Mouse (Mus musculus) MEL (cell line): Measurements from ENCODE around the gene Ranbp1.

ENCODE experiments used
- CHD1 ChIP-seq: IDR thresholded peaks from 2 replicates; pipeline ENCODE4 v1.6.1; 2012; ENCODE audit warnings: low read depth, mild to moderate bottlenecking, inconsistent platforms, low read length, improper control_type of control experiment
- CTCF ChIP-seq, 3 experiments: IDR thresholded peaks in 2 of 3; conservative IDR thresholded peaks in 1 of 3; 2 replicates each; pipeline ENCODE4 v1.5.1; 2011 to 2012; ENCODE audit warnings: low read length in 3 of 3, low read depth in 2 of 3, mild to moderate bottlenecking in 2 of 3, improper control_type of control experiment in 1 of 3, inconsistent platforms in 1 of 3, mixed read lengths in 1 of 3, moderate library complexity in 1 of 3; ENCODE audit not compliant: control insufficient read depth in 1 of 3, insufficient read depth in 1 of 3, poor library complexity in 1 of 3, severe bottlenecking in 1 of 3
- EP300 ChIP-seq, 2 experiments: IDR thresholded peaks; 2 replicates each; pipeline ENCODE4 v1.6.1; 2011; ENCODE audit warnings: improper control_type of control experiment in 2 of 2, low read length in 2 of 2, low read depth in 1 of 2, mild to moderate bottlenecking in 1 of 2
- KAT2A ChIP-seq: conservative IDR thresholded peaks from 2 replicates; pipeline ENCODE4 v1.6.1; 2012; ENCODE audit warnings: low read depth, low read length, improper control_type of control experiment, inconsistent platforms
- NELFE ChIP-seq: IDR thresholded peaks from 2 replicates; pipeline ENCODE4 v1.6.1; 2011; ENCODE audit warnings: low read depth, low read length, improper control_type of control experiment
- POLR2A ChIP-seq, 2 experiments: IDR thresholded peaks; 2 replicates each; pipeline ENCODE4 v1.6.1; 2011 to 2012; ENCODE audit warnings: low read length in 2 of 2, mild to moderate bottlenecking in 2 of 2, control low read depth in 1 of 2, improper control_type of control experiment in 1 of 2, low read depth in 1 of 2, moderate library complexity in 1 of 2; ENCODE audit not compliant: control insufficient read depth in 1 of 2, insufficient read depth in 1 of 2, poor library complexity in 1 of 2
- TAL1 ChIP-seq: IDR thresholded peaks from 2 replicates; pipeline ENCODE4 v1.6.1; 2012; ENCODE audit warnings: mild to moderate bottlenecking, inconsistent platforms, low read length, moderate library complexity, mixed read lengths
- USF1 ChIP-seq: IDR thresholded peaks from 2 replicates; pipeline ENCODE4 v1.6.1; 2014; ENCODE audit warnings: low read depth, mild to moderate bottlenecking, inconsistent platforms, low read length, improper control_type of control experiment, moderate library complexity
- ZNF384 ChIP-seq: IDR thresholded peaks from 2 replicates; pipeline ENCODE4 v1.6.1; 2012; ENCODE audit warnings: low read depth, mild to moderate bottlenecking, inconsistent platforms, low read length, improper control_type of control experiment

GRCm38 (mm10) chr16:18228856-18229255, 19.7 kb downstream of the Ranbp1 start:
- TF ChIP-seq POLR2A (IDR thresholded peaks at IDR 0.05; ENCODE audit: control insufficient read depth in 1 of 2, insufficient read depth in 1 of 2, low read depth in 1 of 2, low read length in 2 of 2, poor library complexity in 1 of 2), result no peak
- TF ChIP-seq CHD1, result no peak
- no peak for TF ChIP-seq USF1
- no peak for TF ChIP-seq TAL1
- TF ChIP-seq ZNF384, result no peak
- no peak for TF ChIP-seq NELFE
- no peak for TF ChIP-seq EP300 (IDR thresholded peaks at IDR 0.05; ENCODE audit: low read depth in 1 of 2, low read length in 2 of 2)
- no peak for TF ChIP-seq CTCF (IDR thresholded peaks at IDR 0.05 in 2 of 3, conservative IDR thresholded peaks at IDR 0.05 in 1 of 3; ENCODE audit: control insufficient read depth in 1 of 3, insufficient read depth in 1 of 3, low read depth in 2 of 3, low read length in 3 of 3, poor library complexity in 1 of 3, severe bottlenecking in 1 of 3)
- TF ChIP-seq KAT2A, result no peak
